Mouse (Mus musculus) hindbrain, embryonic 12.5 days (tissue): ENCODE data around the gene Olfr223. TPM values are rescaled to one million over a fixed set of nuclear protein-coding genes. Genes with fewer than 3 reads are reported as not detected.
"Not testable (repeated sequence)": the region's sequence is repeated elsewhere in the genome, so short reads cannot be mapped to it uniquely, and the experiment has no call there.

Experiments used
- ATAC-seq: fragments of 200-750 bp; cut with Nextera tagmentation; 2 replicates; pipeline ENCODE4 v1.8.0; 2017; ENCODE audit warnings: moderate TSS enrichment; ENCODE audit not compliant: low FRiP score
- H3K27ac ChIP-seq: fragments of 300-500 bp; sonication (generic); 2 replicates; pipeline ENCODE4 v1.5.1; 2016; ENCODE audit warnings: mild to moderate bottlenecking
- H3K27me3 ChIP-seq: fragments of 300-500 bp; sonication (generic); 2 replicates; pipeline ENCODE4 v1.6.1; 2016; ENCODE audit warnings: mild to moderate bottlenecking
- H3K36me3 ChIP-seq: fragments of 300-500 bp; sonication (generic); 2 replicates; pipeline ENCODE4 v1.6.1; 2016; ENCODE audit warnings: mild to moderate bottlenecking
- H3K4me1 ChIP-seq: fragments of 300-500 bp; sonication (generic); 2 replicates; pipeline ENCODE4 v1.6.1; 2016
- H3K4me2 ChIP-seq: fragments of 300-500 bp; sonication (generic); replicated peaks from 2 replicates; pipeline ENCODE4 v1.6.1; 2016; ENCODE audit warnings: mild to moderate bottlenecking
- H3K4me3 ChIP-seq: fragments of 300-500 bp; sonication (generic); 2 replicates; pipeline ENCODE4 v1.5.1; 2016; ENCODE audit warnings: mild to moderate bottlenecking
- H3K9ac ChIP-seq: fragments of 300-500 bp; sonication (generic); 2 replicates; pipeline ENCODE4 v1.6.1; 2016; ENCODE audit warnings: mild to moderate bottlenecking, moderate library complexity
- H3K9me3 ChIP-seq: fragments of 300-500 bp; sonication (generic); replicated peaks from 2 replicates; pipeline ENCODE4 v1.6.1; 2016; ENCODE audit warnings: mild to moderate bottlenecking
- WGBS: fragments of 180-500 bp; shearing (Covaris S2); methylation state at CpG from one replicate; pipeline ENCODE4 v1.1.7; 2016; 5-methylcytosine and 5-hydroxymethylcytosine counted together
- polyA plus RNA-seq: library from polyadenylated mRNA; unstranded; fragments of >200 nt; fragmentation: Nextera tagmentation; extraction: Ambion mirVana; gene quantifications from 2 replicates; pipeline ENCODE4 v1.2.1, GENCODE M21; 2016

The Olfr223 gene
- polyA plus RNA-seq, 1 experiment from 2014 or later: not detected

DNA sequence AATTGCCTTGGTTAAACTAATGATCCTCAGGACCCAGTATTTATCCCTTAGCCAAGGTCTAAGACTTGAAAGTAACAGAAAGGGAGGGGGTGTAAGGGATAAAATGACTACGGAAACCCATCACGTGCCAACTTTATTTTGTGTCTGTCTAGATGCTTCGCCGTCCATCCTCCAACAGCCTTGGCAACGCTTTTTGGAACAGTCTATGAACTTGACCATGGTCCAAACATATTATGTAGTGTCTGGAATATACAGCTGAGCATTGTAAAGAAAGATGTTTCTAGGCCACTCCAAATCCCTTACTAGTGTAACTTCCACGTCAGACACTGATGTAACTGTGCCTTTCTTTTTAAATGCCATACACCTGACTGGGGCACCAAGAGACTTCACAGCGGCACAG, 33.1 kb upstream of the Olfr223 start:
- no peaks in the 10 kb centered on the region for H3K9me3 ChIP-seq
- no peak for ATAC-seq
- WGBS: 88% methylated on average over 7 of the region's 7 CpGs

GRCm38 (mm10) chr11:59624017-59624630, 31.0 kb upstream of the Olfr223 start:
- no peak for ATAC-seq
- Histone ChIP-seq H3K4me3 (no peak overlapping the region), H3K9ac (no peak overlapping the region), H3K36me3 (no peaks in the 10 kb centered on the region), H3K4me1 (no peaks in the 10 kb centered on the region), H3K27me3 (no peaks in the 10 kb centered on the region), H3K9me3 (no peaks in the 10 kb centered on the region), H3K4me2 (no peak overlapping the region), H3K27ac (no peak overlapping the region)
- WGBS: 40% methylated on average over 6 of the region's 6 CpGs

More for the DNA sequence above, 33.1 kb upstream of the Olfr223 start:
- Histone ChIP-seq H3K4me1 (no peaks in the 10 kb centered on the region), H3K4me2 (no peak overlapping the region), H3K4me3 (no peak overlapping the region), H3K36me3 (no peaks in the 10 kb centered on the region), H3K27ac (no peak overlapping the region), H3K27me3 (no peaks in the 10 kb centered on the region), H3K9ac (no peak overlapping the region)

DNA sequence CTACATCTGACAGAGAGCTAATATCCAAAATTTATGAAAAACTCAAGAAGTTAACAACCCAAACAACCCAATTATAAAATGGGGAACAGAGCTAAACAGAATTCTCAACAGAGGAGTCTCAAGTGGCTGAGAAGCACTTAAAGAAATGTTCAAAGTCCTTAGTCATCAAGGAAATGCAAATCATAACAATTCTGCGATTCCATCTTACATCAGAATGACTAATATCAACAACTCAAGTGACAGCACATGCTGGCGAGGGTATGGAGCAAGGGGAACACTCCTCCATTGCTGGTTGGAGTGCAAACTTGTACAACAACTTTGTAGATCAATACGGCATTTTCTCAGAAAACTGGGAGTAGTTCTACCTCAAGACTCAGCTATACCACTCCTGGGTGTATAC, 29.1 kb upstream of the Olfr223 start:
- WGBS: 80% methylated on average over 3 of the region's 3 CpGs
- no peak for ATAC-seq
- no peak overlapping the region for H3K4me2 ChIP-seq
- H3K9ac ChIP-seq: no peak overlapping the region
- H3K27me3 ChIP-seq: no peaks in the 10 kb centered on the region; the same call in 1 of the 2 replicates
- H3K4me3 ChIP-seq: no peak overlapping the region
- no peaks in the 10 kb centered on the region for H3K4me1 ChIP-seq
- no peaks in the 10 kb centered on the region for H3K9me3 ChIP-seq
- no peaks in the 10 kb centered on the region for H3K36me3 ChIP-seq
- H3K27ac ChIP-seq: no peak overlapping the region

DNA sequence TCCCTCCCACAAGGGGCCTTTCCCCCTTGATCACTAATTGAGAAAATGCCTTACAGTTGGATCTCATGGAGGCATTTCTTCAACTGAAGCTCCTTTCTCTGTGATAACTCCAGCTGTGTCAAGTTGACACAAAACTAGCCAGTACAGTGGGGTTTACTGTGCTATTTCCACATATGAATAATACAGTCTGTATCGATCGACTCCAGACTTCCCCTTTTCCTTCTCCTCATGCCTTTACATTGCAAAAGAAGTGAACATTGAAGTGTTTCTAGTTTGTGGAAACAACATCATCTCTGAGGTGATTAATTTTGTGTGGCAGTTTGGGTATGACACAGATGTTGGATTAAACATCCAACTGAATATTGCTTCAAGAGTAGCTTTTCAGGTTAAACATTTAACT, 23.9 kb upstream of the Olfr223 start:
- H3K27me3 ChIP-seq, H3K4me1 ChIP-seq, H3K9me3 ChIP-seq, H3K4me3 ChIP-seq, H3K4me2 ChIP-seq, H3K27ac ChIP-seq, H3K9ac ChIP-seq, H3K36me3 ChIP-seq, ATAC-seq: not testable (repeated sequence)
- WGBS: 88% methylated on average over 2 of the region's 2 CpGs

GRCm38 (mm10) chr11:59614120-59614519, 21.0 kb upstream of the Olfr223 start:
- H3K4me3 ChIP-seq: no peak overlapping the region
- no peak overlapping the region for H3K27ac ChIP-seq
- no peaks in the 10 kb centered on the region; the same call in 1 of the 2 replicates for H3K27me3 ChIP-seq
- 58% methylated on average over 4 of the region's 4 CpGs for WGBS
- no peaks in the 10 kb centered on the region for H3K36me3 ChIP-seq
- no peaks in the 10 kb centered on the region for H3K4me1 ChIP-seq
- H3K9ac ChIP-seq: no peak overlapping the region
- ATAC-seq: no peak
- no peaks in the 10 kb centered on the region for H3K9me3 ChIP-seq
- no peak overlapping the region for H3K4me2 ChIP-seq

DNA sequence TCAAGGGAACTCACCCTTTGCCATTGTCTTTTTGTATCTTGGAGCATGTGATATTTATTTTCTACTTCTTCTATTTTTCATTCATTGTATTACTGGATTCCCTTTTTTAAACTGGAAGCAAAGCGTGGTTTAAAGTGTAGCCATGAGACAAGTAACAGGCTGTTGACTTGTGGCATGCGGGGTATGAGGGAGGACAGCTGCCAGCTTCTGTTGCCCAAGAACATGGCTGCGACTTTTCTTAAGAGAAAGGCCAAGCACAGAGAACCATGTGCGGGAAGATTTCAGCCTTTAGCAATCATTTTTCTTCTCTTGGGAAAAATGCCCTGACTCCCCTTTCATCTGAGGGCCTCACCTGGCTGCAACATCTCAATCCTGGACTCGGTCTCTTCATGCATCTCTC, 18.6 kb upstream of the Olfr223 start:
- WGBS: 88% methylated on average over 5 of the region's 5 CpGs
- Histone ChIP-seq H3K27me3 (no peaks in the 10 kb centered on the region), H3K4me1 (no peaks in the 10 kb centered on the region), H3K36me3 (no peaks in the 10 kb centered on the region), H3K4me3 (no peak overlapping the region), H3K9me3 (no peaks in the 10 kb centered on the region), H3K27ac (no peak overlapping the region), H3K4me2 (no peak overlapping the region), H3K9ac (no peak overlapping the region)
- no peak for ATAC-seq

- Histone ChIP-seq H3K27me3 (no peaks in the 10 kb centered on the region), H3K36me3 (no peaks in the 10 kb centered on the region), H3K4me1 (no peaks in the 10 kb centered on the region), H3K4me2 (no peak overlapping the region), H3K4me3 (no peak overlapping the region), H3K9ac (no peak overlapping the region), H3K27ac (no peak overlapping the region), H3K9me3 (no peaks in the 10 kb centered on the region)
- no peak for ATAC-seq
- WGBS: 71% methylated on average over 1 of the region's 1 CpGs
Observed at GRCm38 (mm10) chr11:59602287-59602686, 9.2 kb upstream of the Olfr223 start.

- Histone ChIP-seq H3K4me2 (no peak overlapping the region), H3K9ac (no peak overlapping the region), H3K4me3 (no peak overlapping the region), H3K27me3 (no peaks in the 10 kb centered on the region), H3K4me1 (no peaks in the 10 kb centered on the region), H3K27ac (no peak overlapping the region), H3K36me3 (no peaks in the 10 kb centered on the region), H3K9me3 (no peaks in the 10 kb centered on the region)
- 91% methylated on average over 3 of the region's 3 CpGs for WGBS
- no peak for ATAC-seq
Observed at GRCm38 (mm10) chr11:59600872-59601271, 7.8 kb upstream of the Olfr223 start.

- Histone ChIP-seq H3K9me3 (no peaks in the 10 kb centered on the region), H3K27me3 (no peaks in the 10 kb centered on the region), H3K27ac (no peak overlapping the region), H3K4me2 (no peak overlapping the region), H3K4me3 (no peak overlapping the region), H3K9ac (no peak overlapping the region), H3K4me1 (no peaks in the 10 kb centered on the region), H3K36me3 (no peaks in the 10 kb centered on the region)
- ATAC-seq: no peak
- 77% methylated on average over 7 of the region's 7 CpGs for WGBS
Observed at GRCm38 (mm10) chr11:59599211-59599610, 6.1 kb upstream of the Olfr223 start.

- H3K4me3 ChIP-seq: no peak overlapping the region
- ATAC-seq: no peak
- H3K27me3 ChIP-seq: no peaks in the 10 kb centered on the region
- no peak overlapping the region for H3K9ac ChIP-seq
- no peaks in the 10 kb centered on the region for H3K36me3 ChIP-seq
- H3K9me3 ChIP-seq: no peaks in the 10 kb centered on the region
- WGBS: 90% methylated on average over 8 of the region's 8 CpGs
- H3K27ac ChIP-seq: no peak overlapping the region
- H3K4me1 ChIP-seq: no peaks in the 10 kb centered on the region
- no peak overlapping the region for H3K4me2 ChIP-seq
Observed at GRCm38 (mm10) chr11:59596950-59597349, 3.9 kb upstream of the Olfr223 start.

DNA sequence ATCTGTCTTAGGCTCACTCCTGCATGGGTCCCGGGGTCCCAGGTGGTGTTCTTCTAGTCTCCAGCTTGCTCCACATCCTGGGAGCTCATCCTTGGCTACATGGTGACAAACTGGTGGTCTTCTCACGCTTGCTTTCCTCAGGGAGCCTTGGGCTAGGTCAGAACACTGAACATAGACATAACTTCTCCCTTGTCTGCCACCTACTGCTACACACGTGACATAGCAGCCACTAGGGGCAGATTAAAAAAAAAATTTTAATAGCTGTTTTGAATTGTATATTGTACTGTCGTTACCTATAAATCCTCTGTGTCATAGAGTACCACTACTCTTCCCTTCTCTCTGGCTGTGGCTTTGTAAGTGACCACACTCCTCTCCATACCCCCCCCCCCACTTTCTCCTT, 3.0 kb upstream of the Olfr223 start:
- H3K9ac ChIP-seq: no peak overlapping the region
- WGBS: 49% methylated on average over 4 of the region's 4 CpGs
- H3K4me2 ChIP-seq: no peak overlapping the region
- H3K36me3 ChIP-seq: no peaks in the 10 kb centered on the region
- no peak for ATAC-seq
- no peaks in the 10 kb centered on the region for H3K9me3 ChIP-seq
- H3K27me3 ChIP-seq: no peaks in the 10 kb centered on the region
- H3K4me1 ChIP-seq: no peaks in the 10 kb centered on the region
- H3K27ac ChIP-seq: no peak overlapping the region
- H3K4me3 ChIP-seq: no peak overlapping the region

GRCm38 (mm10) chr11:59589496-59589895, 3.6 kb downstream of the Olfr223 start:
- no peaks in the 10 kb centered on the region for H3K36me3 ChIP-seq
- H3K9ac ChIP-seq: no peak overlapping the region
- no peak for ATAC-seq
- H3K9me3 ChIP-seq: no peaks in the 10 kb centered on the region
- no peak overlapping the region for H3K4me3 ChIP-seq
- H3K4me2 ChIP-seq: no peak overlapping the region
- H3K27me3 ChIP-seq: no peaks in the 10 kb centered on the region
- H3K27ac ChIP-seq: no peak overlapping the region
- no peaks in the 10 kb centered on the region for H3K4me1 ChIP-seq
- 79% methylated on average over 8 of the region's 8 CpGs for WGBS

GRCm38 (mm10) chr11:59584539-59584938, 8.6 kb downstream of the Olfr223 start:
- ATAC-seq: no peak
- Histone ChIP-seq H3K9me3 (no peaks in the 10 kb centered on the region), H3K4me2 (no peak overlapping the region), H3K9ac (no peak overlapping the region), H3K27ac (no peak overlapping the region), H3K27me3 (no peaks in the 10 kb centered on the region), H3K36me3 (no peaks in the 10 kb centered on the region), H3K4me3 (no peak overlapping the region), H3K4me1 (no peaks in the 10 kb centered on the region)
- WGBS: 33% methylated on average over 6 of the region's 6 CpGs
